Mouse (Mus musculus) c-Kit-positive CD71-negative TER-119-negative erythroid progenitor cells, embryonic 14.5 days (primary cell): ENCODE results near the gene Zfp874a.
"Not testable (repeated sequence)": the region's sequence is repeated elsewhere in the genome, so short reads cannot be mapped to it uniquely, and the experiment has no call there.

Experiments used
- DNase-seq: peaks from one replicate; pipeline ENCODE4 v3.0.0-alpha.2; 2013; ENCODE audit warnings: low read depth

Gene Zfp874a

GRCm38 (mm10) chr13:67376255-67376654, 75.2 kb downstream of the Zfp874a start:
- DNase-seq = not testable (repeated sequence)

GRCm38 (mm10) chr13:67375050-67375911, 76.1 kb downstream of the Zfp874a start, which contains the start of the genes Gm28041 and Zfp456:
Gene Gm28041, minus strand, starts transcription at chr13:67375733.
Gene Zfp456, minus strand, starts transcription at chr13:67375810.
- peak; percentile 74 for DNase-seq
